Mouse (Mus musculus): ENCODE data around the gene Lamtor2.

GRCm38 (mm10) chr3:88532299-88532674, 20.6 kb downstream of the Lamtor2 start, which contains the start of gene Mex3a:
- TF ChIP-seq MAX (IDR thresholded peaks at IDR 0.05): no peak
- no peak for TF ChIP-seq CTCF (IDR thresholded peaks at IDR 0.05; ENCODE audit: control insufficient read depth, insufficient read depth, insufficient read length)
- TF ChIP-seq USF1 (IDR thresholded peaks at IDR 0.05; ENCODE audit: low read depth): no peak
- no peak for TF ChIP-seq MYOG (IDR thresholded peaks at IDR 0.05; ENCODE audit: control insufficient read depth, extremely low read depth, insufficient read length)
- TF ChIP-seq CEBPB (IDR thresholded peaks at IDR 0.05; ENCODE audit: low read depth): no peak
- no peak for TF ChIP-seq MYOD1 (IDR thresholded peaks at IDR 0.05; ENCODE audit: control insufficient read depth, insufficient read length, low read depth)
- no peak for TF ChIP-seq FOSL1 (IDR thresholded peaks at IDR 0.05; ENCODE audit: insufficient read depth, low read length, poor library complexity, severe bottlenecking)

All from C2C12 (cell line).